10 mouse cellular contexts compared by ENCODE assay signal in genomic region chr1:41891730-41892129, GRCm38 (mm10).
A peak's percentile ranks its signal among the peaks of the same experiment; 100 is the strongest.
DNase-seq lines count a peak whose midpoint lies in the region; ATAC-seq lines count a peak whose summit lies in the region.
"Had no signal": no experiment of that assay in that cellular context is flagged by ENCODE, and none has a peak within 500 bp of the region (broad histone marks: within the 10 kb centered on the region; RNA-seq: fewer than 3 reads in every experiment).

No protein-coding gene starts in this region.

- DNase-seq in left cerebral cortex, postnatal 14 days (ENCODE audit: low spot score in 2 of 2), result peak; percentile 48 to 58
- DNase-seq in left cerebral cortex, adult 9 months (ENCODE audit: low spot score in 2 of 2), result no peak
- DNase-seq in forebrain, embryonic 10.5 days (ENCODE audit: extremely low spot score, low spot score), result no peak
- no peak for DNase-seq in hindbrain, embryonic 14.5 days (ENCODE audit: low spot score)
- DNase-seq in right cerebral cortex, postnatal 14 days, result peak; percentile 40
- no peak for DNase-seq in heart, postnatal 4 days
- DNase-seq in yolk sac, embryonic 10.5 days (ENCODE audit: low spot score), result no peak
- DNase-seq: cerebellum, adult 8-10 months; lung, adult 2 months had no signal

- H3K36me3 ChIP-seq in forebrain, embryonic 10.5 days (replicated peaks), result no peaks in the 10 kb centered on the region
- H3K36me3 ChIP-seq in hindbrain, embryonic 14.5 days (replicated peaks; ENCODE audit: control insufficient read depth, insufficient read depth), result no peaks in the 10 kb centered on the region
- H3K36me3 ChIP-seq: hindbrain, embryonic 15.5 days had no signal

- no peak overlapping the region for H3K9ac ChIP-seq in hindbrain, embryonic 14.5 days
- H3K9ac ChIP-seq: hindbrain, embryonic 15.5 days had no signal

- peak overlapping the region; percentile 41; the same call in 1 of the 2 replicates for H3K4me2 ChIP-seq in hindbrain, embryonic 14.5 days (replicated peaks)

- peaks cover 56% of the 10 kb centered on the region for H3K4me1 ChIP-seq in forebrain, embryonic 10.5 days
- peaks cover 35% of the 10 kb centered on the region for H3K4me1 ChIP-seq in hindbrain, embryonic 14.5 days (replicated peaks; ENCODE audit: control insufficient read depth, insufficient read depth, low read length)

- 74% methylated on average over 11 of the region's 11 CpGs for WGBS in forebrain, embryonic 10.5 days
- 36% methylated on average over 11 of the region's 11 CpGs for WGBS in hindbrain, embryonic 14.5 days

- H3K9me3 ChIP-seq in forebrain, embryonic 10.5 days, result no peaks in the 10 kb centered on the region
- H3K9me3 ChIP-seq in hindbrain, embryonic 14.5 days (ENCODE audit: control insufficient read depth, low read length), result no peaks in the 10 kb centered on the region
- H3K9me3 ChIP-seq: hindbrain, embryonic 15.5 days had no signal

- no peak for ATAC-seq in hindbrain, embryonic 14.5 days (ENCODE audit: low FRiP score)

- peak overlapping the region; percentile 87 for H3K27ac ChIP-seq in forebrain, embryonic 10.5 days
- H3K27ac ChIP-seq in hindbrain, embryonic 14.5 days, result no peak overlapping the region
- H3K27ac ChIP-seq: hindbrain, embryonic 15.5 days had no signal

- intact Hi-C loops in left cerebral cortex, postnatal 14 days (cut with DNase I), result loop anchor here (5.0 to 10.0 kb wide), 5 partner anchors 79 to 883 kb away; no protein-coding TSS in a partner anchor

- peaks cover 5% of the 10 kb centered on the region; the same call in 1 of the 2 replicates for H3K27me3 ChIP-seq in forebrain, embryonic 10.5 days (ENCODE audit: poor library complexity, severe bottlenecking)
- H3K27me3 ChIP-seq in hindbrain, embryonic 14.5 days (ENCODE audit: control insufficient read depth, insufficient read depth, low read length), result no peaks in the 10 kb centered on the region; the same call in 1 of the 2 replicates

- no peak overlapping the region for H3K4me3 ChIP-seq in forebrain, embryonic 10.5 days
- no peak overlapping the region for H3K4me3 ChIP-seq in hindbrain, embryonic 14.5 days (replicated peaks; ENCODE audit: low read length)
- H3K4me3 ChIP-seq: hindbrain, embryonic 15.5 days had no signal

Comparison
In these comparisons a context has a peak if more than half of its experiments do, and no peak if none do; other contexts are left out.
1. DNase-seq: peak in left cerebral cortex, postnatal 14 days (2 of 2) and right cerebral cortex, postnatal 14 days (single experiment); none in left cerebral cortex, adult 9 months (0 of 2), forebrain, embryonic 10.5 days (single experiment), hindbrain, embryonic 14.5 days (single experiment), heart, postnatal 4 days (single experiment) and yolk sac, embryonic 10.5 days (single experiment).